Mouse (Mus musculus) stomach, embryonic 16.5 days (tissue): ENCODE measurements around the gene Mei1. TPM values are rescaled to one million over a fixed set of nuclear protein-coding genes. Genes with fewer than 3 reads are reported as not detected.

Source experiments
- ATAC-seq: fragments of 200-750 bp; cut with Nextera tagmentation; 2 replicates; pipeline ENCODE4 v1.8.0; 2017; ENCODE audit warnings: moderate number of reproducible peaks, moderate TSS enrichment; ENCODE audit not compliant: insufficient read depth, low FRiP score
- H3K27ac ChIP-seq: fragments of 300-500 bp; sonication (generic); 2 replicates; pipeline ENCODE4 v1.5.1; 2014; ENCODE audit warnings: low read length
- H3K27me3 ChIP-seq: fragments of 300-500 bp; sonication (generic); 2 replicates; pipeline ENCODE4 v1.6.1; 2014; ENCODE audit warnings: low read length, control low read depth, mixed read lengths; ENCODE audit not compliant: control insufficient read depth, insufficient read depth
- H3K36me3 ChIP-seq: fragments of 300-500 bp; sonication (generic); 2 replicates; pipeline ENCODE4 v1.6.1; 2014; ENCODE audit warnings: low read length; ENCODE audit not compliant: control insufficient read depth, insufficient read depth
- H3K4me1 ChIP-seq: fragments of 300-500 bp; sonication (generic); 2 replicates; pipeline ENCODE4 v1.6.1; 2014; ENCODE audit warnings: low read length, control low read depth, mixed read lengths; ENCODE audit not compliant: control insufficient read depth, insufficient read depth
- H3K4me2 ChIP-seq: fragments of 300-500 bp; sonication (generic); 2 replicates; pipeline ENCODE4 v1.6.1; 2014; ENCODE audit warnings: low read depth, low read length, mixed read lengths
- H3K4me3 ChIP-seq: fragments of 300-500 bp; sonication (generic); replicated peaks from 2 replicates; pipeline ENCODE4 v1.5.1; 2014; ENCODE audit warnings: mild to moderate bottlenecking, low read length
- H3K9ac ChIP-seq: fragments of 300-500 bp; sonication (generic); 2 replicates; pipeline ENCODE4 v1.6.1; 2014; ENCODE audit warnings: low read length
- H3K9me3 ChIP-seq: fragments of 300-500 bp; sonication (generic); replicated peaks from 2 replicates; pipeline ENCODE4 v1.6.1; 2016; ENCODE audit warnings: low read length, control low read depth; ENCODE audit not compliant: control insufficient read depth
- WGBS: fragments of 180-500 bp; shearing (Covaris S2); extraction: QIAGEN DNeasy Blood & Tissue Kit; methylation state at CpG from one replicate; pipeline ENCODE4 v1.1.7; 2014; 5-methylcytosine and 5-hydroxymethylcytosine counted together
- polyA plus RNA-seq: library from polyadenylated mRNA; unstranded; fragments of >200 nt; fragmentation: Nextera tagmentation; extraction: Ambion mirVana; gene quantifications from 2 replicates; pipeline ENCODE4 v1.2.1, GENCODE M21; 2015

Mei1 gene
- polyA plus RNA-seq, 1 experiment from 2014 or later = 0.03 TPM

DNA sequence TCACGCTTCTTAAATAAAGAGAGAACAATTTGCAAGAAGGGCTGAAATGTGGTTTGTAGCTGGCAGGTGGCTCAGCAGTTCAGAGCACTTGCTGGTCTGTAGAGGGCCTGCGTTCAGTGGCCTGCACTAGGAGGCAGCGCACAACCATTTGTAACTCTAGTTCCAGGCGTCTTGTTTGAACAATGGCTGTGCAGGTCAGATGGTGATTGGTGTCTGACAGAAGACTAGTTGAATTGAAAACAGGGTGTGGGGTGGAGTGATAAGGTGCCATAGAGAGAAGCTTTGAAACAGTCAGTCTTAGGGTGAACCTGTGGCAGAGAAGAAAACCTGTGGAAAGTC is 94.2 kb downstream of the Mei1 start:
- H3K4me2 ChIP-seq = peak overlapping the region; percentile 15; the same call in 1 of the 2 replicates
- ATAC-seq = peak; percentile 37; the same call in 1 of the 2 replicates
- H3K36me3 ChIP-seq = no peaks in the 10 kb centered on the region
- no peaks in the 10 kb centered on the region for H3K27me3 ChIP-seq
- peak overlapping the region; percentile 89 for H3K27ac ChIP-seq
- no peaks in the 10 kb centered on the region for H3K9me3 ChIP-seq
- peaks cover 61% of the 10 kb centered on the region for H3K4me1 ChIP-seq
- H3K9ac ChIP-seq = peak overlapping the region; percentile 28
- WGBS = 44% methylated on average over 4 of the region's 4 CpGs
- H3K4me3 ChIP-seq = no peak overlapping the region

DNA sequence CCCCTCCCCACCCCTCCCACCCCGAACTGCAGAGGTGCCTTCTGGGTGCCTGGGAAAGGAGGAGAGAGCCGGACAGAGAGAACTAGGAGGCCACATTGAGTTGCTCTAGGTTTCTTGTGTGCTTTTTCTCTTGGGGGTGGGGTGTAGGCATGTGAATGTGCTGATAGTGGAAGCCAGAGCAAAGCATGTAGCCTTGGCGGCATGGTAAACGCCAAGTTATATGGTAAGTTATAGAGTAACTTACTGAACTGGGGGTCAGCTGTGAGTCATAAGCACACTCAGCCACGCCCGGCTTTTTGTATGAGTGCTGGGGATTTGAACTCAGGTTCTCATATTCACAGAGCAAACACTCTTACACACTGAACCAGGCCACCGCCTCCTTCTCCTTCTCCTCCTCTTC is 94.7 kb downstream of the Mei1 start:
- no peaks in the 10 kb centered on the region for H3K36me3 ChIP-seq
- peak overlapping the region; percentile 89 for H3K27ac ChIP-seq
- WGBS = 47% methylated on average over 7 of the region's 7 CpGs
- peak overlapping the region; percentile 28; the same call in 1 of the 2 replicates for H3K9ac ChIP-seq
- no peaks in the 10 kb centered on the region for H3K9me3 ChIP-seq
- H3K4me1 ChIP-seq = peaks cover 58% of the 10 kb centered on the region
- 0 out of 2 replicates have a peak overlapping the region, but pooled peaks have one; percentile 15 for H3K4me2 ChIP-seq
- H3K4me3 ChIP-seq = no peak overlapping the region
- ATAC-seq = peak; percentile 61
- H3K27me3 ChIP-seq = no peaks in the 10 kb centered on the region

DNA sequence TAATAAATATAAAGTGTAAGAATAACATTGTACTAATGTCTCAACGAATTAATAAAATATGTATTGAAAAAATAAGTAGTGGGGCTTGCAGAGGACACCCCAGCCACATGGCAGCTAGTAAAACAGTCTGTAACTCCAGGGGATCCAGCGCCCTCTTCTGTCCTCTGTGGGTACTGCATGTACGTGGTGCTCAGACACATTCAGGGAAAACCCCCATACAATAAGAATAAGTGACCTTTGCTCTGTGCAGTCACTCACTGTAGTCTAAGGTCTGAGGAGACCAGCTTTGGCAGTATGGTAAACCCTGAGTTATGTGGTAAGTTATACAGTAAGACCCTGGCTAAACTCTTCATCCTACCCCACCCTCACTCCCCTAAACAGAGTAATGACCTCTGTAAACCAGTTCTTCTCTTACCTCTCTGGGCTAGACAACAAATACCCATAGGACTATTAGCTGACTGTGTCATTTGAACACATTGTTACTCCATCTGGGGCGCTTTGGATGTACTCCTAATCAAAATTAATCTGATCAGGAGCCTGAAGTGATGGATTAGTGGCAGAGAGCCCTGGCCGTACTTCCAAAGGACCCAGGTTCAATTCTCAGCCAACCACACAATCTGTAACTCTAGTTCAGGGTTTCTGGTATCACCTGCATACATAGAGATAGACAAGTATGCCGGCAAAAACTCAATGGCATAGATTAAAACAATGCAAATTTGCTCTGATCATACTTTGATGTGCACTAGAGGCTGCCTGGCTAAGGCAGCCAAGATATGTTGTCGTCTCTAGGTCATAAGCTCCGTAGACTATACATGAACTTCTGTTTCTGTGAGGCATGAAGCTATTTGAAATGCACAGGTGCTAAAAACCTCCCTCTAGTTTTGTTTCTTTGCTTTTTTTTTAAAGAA is 95.8 kb downstream of the Mei1 start:
- Histone ChIP-seq H3K9ac (peak overlapping the region; percentile 28), H3K4me2 (no peak overlapping the region), H3K27ac (peak overlapping the region; percentile 84), H3K27me3 (no peaks in the 10 kb centered on the region), H3K36me3 (0 out of 2 replicates have a peak, but pooled peaks cover 6% of the 10 kb centered on the region), H3K9me3 (no peaks in the 10 kb centered on the region), H3K4me1 (peaks cover 55% of the 10 kb centered on the region), H3K4me3 (no peak overlapping the region)
- WGBS = 49% methylated on average over 8 of the region's 8 CpGs
- peak; percentile 31; the same call in 1 of the 2 replicates for ATAC-seq

DNA sequence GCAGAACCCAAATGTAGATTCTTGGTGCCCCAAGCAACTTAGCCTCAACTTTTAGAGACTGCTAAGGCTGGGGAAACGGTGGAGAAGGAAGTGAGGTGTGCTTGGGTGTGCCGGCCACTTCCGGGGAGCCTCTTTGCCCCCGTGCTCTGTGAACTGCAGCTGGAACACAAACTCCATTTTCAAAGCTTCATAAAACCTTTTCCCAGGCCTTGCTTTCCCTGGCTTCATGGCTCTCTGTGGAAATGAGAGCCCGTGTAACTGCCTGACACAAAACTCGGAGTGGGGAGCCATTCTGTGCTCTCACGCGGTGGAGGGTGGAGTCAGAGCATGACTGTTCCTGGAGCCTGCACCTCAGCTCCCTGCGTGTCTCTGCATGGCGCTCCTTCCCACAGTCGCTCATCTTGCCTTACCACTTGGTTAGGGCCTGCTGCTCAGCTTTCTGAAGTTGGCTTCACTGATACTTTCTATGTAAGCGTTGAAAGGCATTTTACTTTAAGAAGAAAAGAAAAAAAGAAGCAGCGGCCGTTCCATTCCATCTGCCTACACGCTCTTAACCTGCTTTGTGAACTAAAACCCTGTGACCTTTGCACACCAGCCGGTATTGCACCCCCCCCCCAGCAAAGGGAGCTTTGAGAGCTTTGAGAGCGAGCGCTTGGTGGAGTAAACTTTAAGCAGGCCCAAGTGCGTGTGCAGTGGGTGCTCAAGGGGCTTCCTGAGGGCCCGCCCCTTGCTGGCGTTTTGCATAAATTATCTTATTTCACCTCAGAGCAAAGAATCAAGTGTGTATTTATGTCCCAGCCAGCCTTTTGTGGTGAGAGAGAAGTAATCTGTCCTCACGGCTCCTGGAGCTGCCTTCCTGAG is 96.7 kb downstream of the Mei1 start:
- Histone ChIP-seq H3K27me3 (no peaks in the 10 kb centered on the region), H3K27ac (peak overlapping the region; percentile 84), H3K4me3 (peak overlapping the region; percentile 10; the same call in 1 of the 2 replicates), H3K4me2 (peak overlapping the region; percentile 23), H3K36me3 (peaks cover 11% of the 10 kb centered on the region; the same call in 1 of the 2 replicates), H3K9ac (peak overlapping the region; percentile 28), H3K4me1 (peaks cover 47% of the 10 kb centered on the region), H3K9me3 (no peaks in the 10 kb centered on the region)
- ATAC-seq = no peak
- 45% methylated on average over 22 of the region's 22 CpGs for WGBS

DNA sequence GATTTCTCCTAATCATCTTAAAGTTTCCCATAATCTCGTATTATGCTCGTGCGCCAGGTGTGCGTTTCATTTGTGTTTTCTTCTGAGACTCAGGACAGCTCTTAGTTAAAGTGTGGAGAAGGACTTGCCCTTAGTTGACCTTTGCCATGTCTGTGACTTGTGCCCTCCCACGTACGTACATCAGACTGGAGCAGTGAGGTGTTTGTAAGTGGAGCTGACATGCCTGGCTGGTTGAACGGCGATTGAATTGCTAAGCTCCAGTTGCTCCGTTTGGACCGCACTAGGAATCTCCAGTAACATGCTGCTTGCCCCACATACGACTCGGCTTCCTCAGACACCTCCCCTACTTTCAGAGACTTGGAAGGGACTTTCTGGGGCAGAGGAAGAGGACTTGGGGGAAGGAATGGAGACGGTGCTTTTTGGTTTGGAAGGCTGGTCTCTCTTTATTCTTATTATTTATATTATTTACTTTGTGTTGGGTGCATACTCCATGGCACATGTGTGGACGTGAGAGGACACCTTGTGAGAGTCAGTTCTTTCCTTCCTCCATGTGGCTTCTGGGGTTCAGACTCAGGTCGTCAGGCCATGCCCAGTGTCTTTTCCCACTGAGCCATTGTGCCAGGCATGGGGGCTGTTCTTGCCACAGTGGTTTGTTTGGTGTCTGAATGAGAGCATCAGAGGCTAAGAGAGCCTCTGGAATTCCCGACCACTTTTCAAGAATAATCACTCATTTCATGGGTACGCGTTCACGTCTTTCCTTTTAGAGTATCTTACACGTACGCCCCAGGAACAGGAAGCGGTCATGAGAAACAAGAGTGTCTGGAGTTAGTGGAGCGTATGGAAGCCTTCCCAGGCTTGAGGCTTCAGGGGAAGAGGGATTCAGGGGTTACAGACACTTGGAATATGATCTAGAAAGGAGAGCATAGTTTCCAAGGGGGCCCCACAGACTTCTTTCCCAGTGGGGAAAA is 97.7 kb downstream of the Mei1 start:
- no peak for ATAC-seq
- peaks cover 11% of the 10 kb centered on the region; the same call in 1 of the 2 replicates for H3K36me3 ChIP-seq
- H3K4me3 ChIP-seq = no peak overlapping the region
- WGBS = 58% methylated on average over 23 of the region's 23 CpGs
- peak overlapping the region; percentile 84 for H3K27ac ChIP-seq
- no peaks in the 10 kb centered on the region for H3K27me3 ChIP-seq
- H3K9me3 ChIP-seq = no peaks in the 10 kb centered on the region
- peak overlapping the region; percentile 40 for H3K9ac ChIP-seq
- H3K4me1 ChIP-seq = peaks cover 44% of the 10 kb centered on the region
- 0 out of 2 replicates have a peak overlapping the region, but pooled peaks have one; percentile 23 for H3K4me2 ChIP-seq

DNA sequence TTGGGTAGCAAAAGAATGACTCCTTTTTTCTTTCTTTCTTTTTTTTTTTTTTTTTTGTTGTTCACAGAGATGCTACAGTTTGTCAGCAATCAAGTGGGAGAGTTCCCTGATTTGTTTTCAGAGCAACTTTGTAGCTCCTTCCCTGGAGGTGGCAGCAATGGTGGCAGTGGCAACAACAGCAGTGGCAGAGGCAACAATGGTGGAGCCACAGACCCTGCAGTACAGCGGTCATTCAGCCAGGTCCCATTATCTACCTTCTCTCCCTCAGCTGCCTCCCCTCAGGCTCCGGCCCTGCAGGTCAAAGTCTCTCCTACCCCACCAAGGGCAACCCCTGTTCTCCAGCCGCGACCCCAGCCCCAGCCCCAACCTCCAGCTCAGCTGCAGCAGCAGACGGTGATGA is 99.9 kb downstream of the Mei1 start:
- Histone ChIP-seq H3K27me3 (no peaks in the 10 kb centered on the region), H3K4me1 (peaks cover 28% of the 10 kb centered on the region), H3K4me2 (no peak overlapping the region), H3K4me3 (no peak overlapping the region), H3K36me3 (peaks cover 16% of the 10 kb centered on the region; the same call in 1 of the 2 replicates), H3K9me3 (no peaks in the 10 kb centered on the region), H3K27ac (no peak overlapping the region), H3K9ac (no peak overlapping the region)
- ATAC-seq = no peak
- WGBS = 84% methylated on average over 5 of the region's 5 CpGs

DNA sequence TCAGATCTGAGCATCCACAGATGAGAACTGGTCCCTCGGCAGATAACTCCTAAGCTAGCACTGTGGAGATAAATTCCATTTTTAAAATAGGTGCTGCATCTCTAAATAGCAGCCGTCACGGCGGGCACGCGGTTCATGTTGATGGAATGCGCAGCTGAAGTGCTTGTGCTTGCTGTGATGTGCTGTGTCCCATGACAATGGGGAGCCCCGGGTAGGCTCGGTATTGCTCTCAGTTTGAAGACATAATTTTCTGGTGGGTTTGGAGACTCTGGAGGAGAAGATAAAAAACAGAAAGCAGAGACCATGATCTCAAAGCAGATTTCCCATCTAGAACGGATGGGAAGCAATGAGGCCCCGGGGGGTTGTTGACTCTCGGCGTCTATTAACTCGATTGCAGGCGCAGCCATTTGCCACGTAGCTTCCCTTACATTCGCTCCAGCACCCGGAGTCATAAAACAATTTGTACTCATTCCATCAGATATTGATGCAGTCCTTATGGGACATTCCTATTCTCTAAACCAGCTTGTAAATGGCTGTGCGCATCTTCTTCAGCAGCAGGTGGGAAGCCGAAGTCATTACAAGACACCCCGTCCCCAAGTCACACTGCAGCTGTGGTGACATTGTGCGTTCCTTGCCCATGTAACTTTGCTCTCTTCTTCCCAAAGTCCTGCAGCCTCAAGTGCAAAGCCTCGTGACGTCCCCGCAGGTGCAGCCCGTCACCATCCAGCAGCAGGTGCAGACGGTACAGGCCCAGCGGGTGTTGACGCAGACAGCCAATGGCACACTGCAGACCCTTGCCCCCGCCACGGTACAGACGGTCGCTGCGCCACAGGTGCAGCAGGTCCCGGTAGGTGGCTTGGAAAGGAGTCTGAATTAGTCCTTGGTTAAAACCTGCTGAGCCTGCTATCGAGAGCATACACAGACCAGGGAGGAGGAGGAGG is 100.9 kb downstream of the Mei1 start:
- Histone ChIP-seq H3K27me3 (no peaks in the 10 kb centered on the region), H3K4me3 (no peak overlapping the region), H3K4me2 (no peak overlapping the region), H3K27ac (no peak overlapping the region), H3K9me3 (no peaks in the 10 kb centered on the region), H3K4me1 (peaks cover 25% of the 10 kb centered on the region), H3K36me3 (peaks cover 25% of the 10 kb centered on the region; the same call in 1 of the 2 replicates), H3K9ac (no peak overlapping the region)
- no peak for ATAC-seq
- 83% methylated on average over 36 of the region's 36 CpGs for WGBS
